Mouse (Mus musculus) left cerebral cortex, adult 2 months (tissue): ENCODE measurements around the gene Tmem262. TPM values are rescaled to one million over a fixed set of nuclear protein-coding genes. Genes with fewer than 3 reads are reported as not detected.
A peak's percentile ranks its signal among the peaks of the same experiment; 100 is the strongest.

Experiments used
- DNase-seq, 2 experiments: peaks; one replicate each; pipeline ENCODE4 v3.0.0; 2021 to 2022; ENCODE audit warnings: low spot score in 2 of 2, mixed read lengths in 1 of 2; ENCODE audit errors: extremely low spot score in 1 of 2
- H3K27ac ChIP-seq: fragments of 200-600 bp; 2 replicates; pipeline ENCODE4 v1.8.1; 2022
- H3K4me3 ChIP-seq: fragments of 200-600 bp; 2 replicates; pipeline ENCODE4 v1.8.1; 2022
- CTCF ChIP-seq: fragments of 200-600 bp; IDR thresholded peaks from 2 replicates; pipeline ENCODE4 v1.8.1; 2022; ENCODE audit warnings: antibody characterized with exemption, mild to moderate bottlenecking, moderate library complexity
- intact Hi-C: fragments of 180-260 bp; cut with DNase I; formaldehyde crosslinking; loops from one replicate; pipeline ENCODE4 v1.15.1; 2025
- microRNA-seq, 2 experiments: library from miRNA; unstranded; fragments of <30 nt; microRNA quantifications; one replicate each; pipeline ENCODE4 v1.2.0; 2021
- total RNA-seq, 2 experiments: library from RNA; stranded (reverse); gene quantifications; 2 replicates each; pipeline ENCODE4 v1.2.3; 2021

Tmem262 gene
- total RNA-seq, 2 experiments from 2014 or later: not detected

DNA sequence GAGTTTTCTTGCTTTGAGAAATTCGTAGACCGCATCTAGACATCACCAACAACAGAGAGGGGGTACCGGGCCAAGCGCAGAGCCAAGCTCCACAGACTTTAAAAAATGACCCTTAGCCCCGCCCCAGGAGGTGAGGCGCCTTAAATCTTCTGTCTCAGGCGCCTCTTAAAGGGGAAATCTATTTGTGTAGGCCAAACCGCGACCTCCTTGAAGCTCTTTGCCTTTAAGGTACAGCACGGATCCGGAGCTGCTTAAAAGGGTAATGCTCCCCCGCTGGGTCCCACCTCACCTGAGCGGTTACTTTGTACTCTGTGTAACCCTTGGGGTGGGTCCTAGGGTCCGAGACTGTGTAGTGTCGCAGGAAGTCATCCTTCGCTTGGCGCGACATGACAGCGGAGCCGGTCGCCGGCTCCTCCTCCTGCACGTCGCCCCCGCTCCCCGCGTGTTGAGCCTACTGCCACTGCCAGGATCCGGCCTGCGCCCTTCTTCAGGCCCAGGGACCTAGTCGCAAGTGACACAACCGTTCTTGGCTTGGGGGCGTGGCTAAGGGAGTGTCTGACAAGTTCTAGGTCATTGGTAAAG, 48.0 kb downstream of the Tmem262 start, which contains the start of gene Snx15:
Snx15 (minus strand) TSS at position 545 of the 582 bp plus-strand sequence.
- peak within 1 kb of the TSS; percentile 97 for H3K27ac ChIP-seq
- peak within 1 kb of the TSS; percentile 65 for H3K4me3 ChIP-seq
- DNase-seq: peak; percentile 92
- TF ChIP-seq CTCF: no peak
- intact Hi-C loops: loop anchor here (1.0 to 5.0 kb wide), 3 partner anchors 10 to 163 kb away; partner anchors contain the start of genes Pola2, Sac3d1 and Syvn1

Small RNA genes within 50 kb of the gene (microRNA-seq; reads per million reads assigned to microRNA genes)
- 2.2 to 2.7 reads per million in 2 experiments for gene Mir6988

Other genes with a start within 250 kb of the Tmem262 start
- 10 to 100 TPM; 10.1 to 13.4 TPM for gene Frmd8, start 204.8 kb upstream of the Tmem262 start, total RNA-seq
- 1 to 10 TPM; 2.5 to 2.7 TPM for gene Slc25a45, start 202.2 kb upstream of the Tmem262 start, total RNA-seq
- gene Tigd3, start 185.9 kb upstream of the Tmem262 start, total RNA-seq: 1 to 10 TPM; 4.3 to 4.7 TPM
- 100 to 1,000 TPM in 1 of 2 experiments, 10 to 100 TPM in 1; 94.8 to 100 TPM for gene Dpf2, start 167.0 kb upstream of the Tmem262 start, total RNA-seq
- gene Cdc42ep2, start 155.2 kb upstream of the Tmem262 start, total RNA-seq: 1 to 10 TPM; 4.7 to 4.9 TPM
- gene Pola2, start 115.8 kb upstream of the Tmem262 start, total RNA-seq: 1 to 10 TPM; 5.0 to 6.4 TPM
- gene Slc22a20, start 93.9 kb upstream of the Tmem262 start, total RNA-seq: not detected
- 10 to 100 TPM; 20.8 to 23.1 TPM for gene Capn1, start 64.1 kb upstream of the Tmem262 start, total RNA-seq
- 10 to 100 TPM; 45.7 to 45.8 TPM for gene Syvn1, start 33.5 kb upstream of the Tmem262 start, total RNA-seq
- gene Mrpl49, start 22.2 kb upstream of the Tmem262 start, total RNA-seq: 10 to 100 TPM; 40.9 to 41.3 TPM
- 100 to 1,000 TPM; 663 to 678 TPM for gene Fau, start 22.2 kb upstream of the Tmem262 start, total RNA-seq
- 10 to 100 TPM; 33.9 to 39.1 TPM for gene Znhit2, start 18.8 kb upstream of the Tmem262 start, total RNA-seq
- gene Tm7sf2, start 11.7 kb upstream of the Tmem262 start, total RNA-seq: 10 to 100 TPM; 26.9 to 30.4 TPM
- 100 to 1,000 TPM in 1 of 2 experiments, 10 to 100 TPM in 1; 85.3 to 101 TPM for gene Vps51, start 2.8 kb upstream of the Tmem262 start, total RNA-seq
- under 1 TPM in 1 of 2 experiments, not detected in 1; 0.54 TPM for gene Gm28374, start 2.2 kb downstream of the Tmem262 start, total RNA-seq
- gene Zfpl1, start 4.9 kb downstream of the Tmem262 start, total RNA-seq: 10 to 100 TPM; 41.8 to 45.8 TPM
- not detected for gene Cdca5, start 5.0 kb downstream of the Tmem262 start, total RNA-seq
- not detected for gene AC131692.1, start 14.4 kb downstream of the Tmem262 start, total RNA-seq
- not detected for gene Naaladl1, start 25.7 kb downstream of the Tmem262 start, total RNA-seq
- 10 to 100 TPM; 19.3 to 22.4 TPM for gene Sac3d1, start 38.6 kb downstream of the Tmem262 start, total RNA-seq
- 10 to 100 TPM; 41.9 to 43.1 TPM for gene Snx15, start 48.3 kb downstream of the Tmem262 start, total RNA-seq
- gene Batf2, start 61.0 kb downstream of the Tmem262 start, total RNA-seq: under 1 TPM; 0.26 to 0.84 TPM
- gene Arl2, start 61.5 kb downstream of the Tmem262 start, total RNA-seq: 10 to 100 TPM; 74.2 to 82.3 TPM
- not detected for gene Majin, start 104.4 kb downstream of the Tmem262 start, total RNA-seq
- not detected for gene Gpha2, start 146.3 kb downstream of the Tmem262 start, total RNA-seq
- gene Ppp2r5b, start 155.8 kb downstream of the Tmem262 start, total RNA-seq: 100 to 1,000 TPM; 149 to 158 TPM
- gene Atg2a, start 161.6 kb downstream of the Tmem262 start, total RNA-seq: 10 to 100 TPM; 37.4 to 40.1 TPM
- gene Ehd1, start 196.7 kb downstream of the Tmem262 start, total RNA-seq: 10 to 100 TPM; 36.4 to 43.5 TPM
- 1 to 10 TPM; 3.4 to 4.1 TPM for gene Cdc42bpg, start 226.4 kb downstream of the Tmem262 start, total RNA-seq